Mouse (Mus musculus): ENCODE measurements at regions not wholly inside any gene's neighbourhood (a gene's known extent, or its start where the extent isn't known, plus 50 kb on each side); places are given as distances from the start of the nearest gene placed in this dataset.

GRCm38 (mm10) chr8:89271381-89272355 is 227.7 kb upstream of the Sall1 start:
- no peak for DNase-seq

GRCm38 (mm10) chr8:89270001-89270400 is 226.0 kb upstream of the Sall1 start:
- no peak for DNase-seq

- DNase-seq: no peak
These were observed 217.3 kb upstream of the Sall1 start for GRCm38 (mm10) chr8:89261163-89261812.

- DNase-seq: no peak
These were observed 215.9 kb upstream of the Sall1 start for GRCm38 (mm10) chr8:89259881-89260280.

GRCm38 (mm10) chr8:89246342-89246741 is 202.4 kb upstream of the Sall1 start:
- no peak for DNase-seq

- DNase-seq: no peak
These were observed 201.3 kb upstream of the Sall1 start for GRCm38 (mm10) chr8:89245131-89245751.

GRCm38 (mm10) chr8:89241686-89242085 is 197.7 kb upstream of the Sall1 start:
- no peak for DNase-seq

- DNase-seq: no peak
These were observed 195.7 kb upstream of the Sall1 start for GRCm38 (mm10) chr8:89239626-89240025.

GRCm38 (mm10) chr8:89234041-89234440 is 190.1 kb upstream of the Sall1 start:
- DNase-seq: no peak

GRCm38 (mm10) chr8:89232318-89232717 is 188.4 kb upstream of the Sall1 start:
- no peak for DNase-seq

GRCm38 (mm10) chr8:89229144-89229543 is 185.2 kb upstream of the Sall1 start:
- no peak for DNase-seq

GRCm38 (mm10) chr8:89220870-89221269 is 176.9 kb upstream of the Sall1 start:
- no peak for DNase-seq

- no peak for DNase-seq
These were observed 176.4 kb upstream of the Sall1 start for GRCm38 (mm10) chr8:89220381-89220780.

GRCm38 (mm10) chr8:89219156-89219555 is 175.2 kb upstream of the Sall1 start:
- no peak for DNase-seq

- DNase-seq: no peak
These were observed 173.7 kb upstream of the Sall1 start for GRCm38 (mm10) chr8:89217689-89218088.

GRCm38 (mm10) chr8:89211931-89212330 is 168.0 kb upstream of the Sall1 start:
- DNase-seq: no peak

GRCm38 (mm10) chr8:89210684-89211083 is 166.7 kb upstream of the Sall1 start:
- no peak for DNase-seq

- no peak for DNase-seq
These were observed 163.9 kb upstream of the Sall1 start for GRCm38 (mm10) chr8:89207891-89208290.

GRCm38 (mm10) chr8:89202484-89203096 is 158.6 kb upstream of the Sall1 start:
- no peak for DNase-seq

- DNase-seq: no peak
These were observed 156.3 kb upstream of the Sall1 start for GRCm38 (mm10) chr8:89200301-89200700.

- DNase-seq: no peak
These were observed 141.4 kb upstream of the Sall1 start for GRCm38 (mm10) chr8:89185314-89185713.

- DNase-seq: no peak
These were observed 131.7 kb upstream of the Sall1 start for GRCm38 (mm10) chr8:89175631-89176030.
